Mouse (Mus musculus) forebrain, embryonic 15.5 days (tissue): ENCODE results near the gene Gm1113. TPM values are rescaled to one million over a fixed set of nuclear protein-coding genes. Genes with fewer than 3 reads are reported as not detected.

Experiments
- ATAC-seq: fragments of 200-750 bp; cut with Nextera tagmentation; replicated peaks from 2 replicates; pipeline ENCODE4 v1.8.0; 2017; ENCODE audit warnings: mild to moderate bottlenecking, moderate TSS enrichment, moderate library complexity
- H3K27ac ChIP-seq: fragments of 300-500 bp; sonication (generic); replicated peaks from 2 replicates; pipeline ENCODE4 v1.5.1; 2015; ENCODE audit warnings: mild to moderate bottlenecking, inconsistent platforms
- H3K27me3 ChIP-seq: fragments of 300-500 bp; sonication (generic); 2 replicates; pipeline ENCODE4 v1.6.1; 2015; ENCODE audit warnings: inconsistent platforms
- H3K36me3 ChIP-seq: fragments of 300-500 bp; sonication (generic); 2 replicates; pipeline ENCODE4 v1.6.1; 2015; ENCODE audit warnings: mild to moderate bottlenecking, inconsistent platforms
- H3K4me1 ChIP-seq: fragments of 300-500 bp; sonication (generic); 2 replicates; pipeline ENCODE4 v1.6.1; 2015; ENCODE audit warnings: inconsistent platforms
- H3K4me2 ChIP-seq: fragments of 300-500 bp; sonication (generic); replicated peaks from 2 replicates; pipeline ENCODE4 v1.6.1; 2015; ENCODE audit warnings: mild to moderate bottlenecking, inconsistent platforms
- H3K4me3 ChIP-seq: fragments of 300-500 bp; sonication (generic); 2 replicates; pipeline ENCODE4 v1.5.1; 2015; ENCODE audit warnings: mild to moderate bottlenecking, inconsistent platforms
- H3K9ac ChIP-seq: fragments of 300-500 bp; sonication (generic); replicated peaks from 2 replicates; pipeline ENCODE4 v1.6.1; 2015; ENCODE audit warnings: mild to moderate bottlenecking, inconsistent platforms
- H3K9me3 ChIP-seq: fragments of 300-500 bp; sonication (generic); 2 replicates; pipeline ENCODE4 v1.6.1; 2016; ENCODE audit warnings: inconsistent platforms
- WGBS: fragments of 180-500 bp; shearing (Covaris S2); methylation state at CpG from one replicate; pipeline ENCODE4 v1.1.7; 2015; ENCODE audit warnings: mixed read lengths; 5-methylcytosine and 5-hydroxymethylcytosine counted together
- polyA plus RNA-seq: library from polyadenylated mRNA; unstranded; fragments of >200 nt; fragmentation: Nextera tagmentation; extraction: Ambion mirVana; gene quantifications from 2 replicates; pipeline ENCODE4 v1.2.1, GENCODE M21; 2015

The Gm1113 gene
- polyA plus RNA-seq, 1 experiment from 2014 or later = not detected

DNA sequence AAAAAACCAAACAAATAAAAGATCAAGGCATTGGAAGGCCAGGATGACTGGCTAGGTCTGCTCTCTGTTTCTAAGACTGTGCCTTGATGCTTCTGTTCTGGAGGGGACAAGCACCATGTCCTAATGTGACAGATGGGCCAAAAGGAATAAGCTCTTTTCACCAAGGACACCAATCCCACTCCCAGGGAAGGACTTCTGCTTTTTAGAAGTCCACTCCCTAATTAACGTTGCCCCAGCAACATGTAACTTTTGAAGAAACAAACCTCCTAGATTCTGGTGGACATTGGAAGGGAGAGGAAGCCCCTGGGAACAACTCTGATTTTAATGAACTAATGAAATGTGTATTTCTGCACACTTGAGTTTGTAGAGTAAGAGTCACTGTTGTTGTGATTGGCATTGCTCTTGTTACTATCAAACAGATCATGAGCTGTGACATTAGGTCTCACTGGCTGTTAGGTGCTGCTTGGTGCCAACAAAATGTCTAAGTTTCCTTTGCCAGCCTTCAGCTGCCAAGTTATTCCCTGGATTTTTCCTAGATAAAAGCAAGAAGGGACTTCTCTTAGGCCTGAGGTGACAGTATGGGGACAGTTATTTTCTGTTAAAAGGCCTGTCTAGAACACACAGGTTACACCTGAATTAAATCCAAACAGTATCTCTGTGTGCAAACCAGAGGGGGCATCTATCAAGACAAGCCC, 4.9 kb upstream of the Gm1113 start:
- Histone ChIP-seq H3K9me3 (no peaks in the 10 kb centered on the region), H3K27me3 (no peaks in the 10 kb centered on the region), H3K36me3 (no peaks in the 10 kb centered on the region), H3K27ac (peak overlapping the region; percentile 79), H3K4me3 (no peak overlapping the region), H3K9ac (no peak overlapping the region), H3K4me1 (peaks cover 21% of the 10 kb centered on the region), H3K4me2 (no peak overlapping the region)
- 66% methylated on average over 1 of the region's 1 CpGs for WGBS
- peak; percentile 23; the same call in 1 of the 2 replicates for ATAC-seq

DNA sequence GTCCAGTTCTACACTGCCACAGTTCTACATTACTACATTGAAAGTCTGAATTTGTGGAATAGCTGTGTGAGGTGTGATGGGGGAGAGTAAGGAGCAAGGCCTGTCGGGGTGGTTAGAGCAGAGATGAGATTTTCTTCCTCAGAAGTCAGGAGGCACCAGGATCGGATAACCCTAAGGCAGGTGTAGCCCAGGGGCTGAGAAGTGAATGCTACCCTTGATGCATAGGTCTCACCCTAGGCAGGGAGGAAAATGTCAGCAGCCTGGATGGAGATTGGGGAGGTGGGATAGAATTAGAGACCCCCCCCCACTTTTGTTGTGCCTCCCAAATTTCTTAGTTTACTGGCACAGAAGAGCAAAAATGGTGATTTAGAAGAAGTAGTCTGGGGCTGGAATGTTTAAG, 4.2 kb upstream of the Gm1113 start:
- Histone ChIP-seq H3K4me3 (no peak overlapping the region), H3K9ac (no peak overlapping the region), H3K27ac (no peak overlapping the region), H3K27me3 (no peaks in the 10 kb centered on the region), H3K4me2 (no peak overlapping the region), H3K9me3 (no peaks in the 10 kb centered on the region), H3K4me1 (peaks cover 21% of the 10 kb centered on the region), H3K36me3 (no peaks in the 10 kb centered on the region)
- 88% methylated on average over 2 of the region's 2 CpGs for WGBS
- no peak for ATAC-seq

DNA sequence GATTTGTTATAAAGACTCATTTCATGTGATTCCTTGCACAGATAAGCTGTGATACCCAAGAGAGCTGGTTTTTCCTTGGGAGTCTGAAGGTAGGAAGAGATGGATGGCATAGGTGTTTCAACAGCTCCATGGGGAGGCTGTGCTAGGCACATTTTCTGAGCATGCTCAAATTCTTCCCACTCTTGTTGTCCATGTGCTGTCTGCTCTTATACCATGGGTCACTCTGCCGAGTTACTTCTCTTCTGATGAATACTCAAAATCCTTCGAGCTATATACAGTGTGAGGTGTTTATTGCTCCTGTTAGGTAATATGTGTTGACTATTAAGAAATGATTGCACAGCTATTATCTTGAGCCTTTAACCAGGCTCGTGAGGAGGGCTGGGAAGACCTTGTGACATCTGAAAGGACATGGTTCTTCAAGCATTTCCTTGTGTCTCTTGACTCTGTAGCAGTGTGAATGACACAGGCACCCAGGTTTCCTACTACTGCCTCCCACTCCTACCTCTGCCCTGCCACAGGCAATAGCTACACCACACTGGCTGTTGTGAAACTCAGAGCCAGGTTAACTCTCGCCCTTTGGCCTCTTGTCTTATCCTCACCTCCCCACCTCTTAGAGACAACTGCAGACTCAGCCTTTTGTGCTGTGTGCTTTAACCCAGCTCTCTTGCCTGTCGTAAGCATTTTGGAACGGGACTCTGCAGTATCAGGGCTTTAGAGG, 2.7 kb upstream of the Gm1113 start:
- H3K9me3 ChIP-seq = no peaks in the 10 kb centered on the region
- H3K27ac ChIP-seq = no peak overlapping the region
- H3K4me2 ChIP-seq = no peak overlapping the region
- no peaks in the 10 kb centered on the region for H3K36me3 ChIP-seq
- H3K4me1 ChIP-seq = peaks cover 21% of the 10 kb centered on the region
- no peaks in the 10 kb centered on the region for H3K27me3 ChIP-seq
- H3K9ac ChIP-seq = no peak overlapping the region
- no peak overlapping the region for H3K4me3 ChIP-seq
- no peak for ATAC-seq
- WGBS = 85% methylated on average over 6 of the region's 6 CpGs

DNA sequence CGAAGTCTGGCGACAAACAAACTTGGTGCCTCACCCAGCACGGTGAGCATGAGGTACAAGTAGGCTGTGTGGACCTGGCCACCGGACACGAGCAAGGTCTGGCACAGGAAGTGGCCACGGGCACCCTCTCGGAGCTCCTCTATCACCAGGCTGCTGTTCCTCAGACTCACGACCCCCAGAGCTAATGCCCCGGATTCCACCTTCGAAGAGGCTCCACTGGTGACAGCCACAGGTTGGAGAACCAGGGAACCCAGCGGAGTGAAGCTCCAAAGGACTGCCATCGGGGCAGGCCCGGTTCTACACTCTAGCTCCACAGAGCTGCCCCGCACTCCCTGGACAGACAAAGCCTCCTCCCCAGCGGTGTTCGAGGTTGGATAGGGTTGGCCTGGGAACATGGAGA, 1.4 kb downstream of the Gm1113 start:
- 91% methylated on average over 16 of the region's 16 CpGs for WGBS
- no peak for ATAC-seq
- H3K9me3 ChIP-seq = no peaks in the 10 kb centered on the region

DNA sequence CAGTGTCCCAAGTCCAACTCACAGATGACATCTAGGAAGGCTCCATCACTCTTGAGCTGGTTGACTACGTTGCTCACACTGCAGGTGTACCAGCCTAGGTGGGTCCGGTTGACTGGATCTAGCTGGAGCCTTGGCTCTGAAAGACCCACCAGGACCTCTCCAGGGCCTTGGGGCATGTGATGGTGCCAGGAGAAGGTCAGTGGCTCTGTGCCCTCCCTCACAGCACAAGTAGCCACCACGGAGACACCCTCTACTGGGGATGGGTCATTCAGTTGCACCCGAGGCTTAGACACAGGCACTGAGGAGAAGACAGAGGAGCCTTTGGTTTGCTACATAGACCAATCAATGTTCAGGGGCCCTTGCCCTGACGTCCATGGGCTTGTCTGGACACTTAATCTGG, 1.9 kb downstream of the Gm1113 start:
- Histone ChIP-seq H3K4me1 (no peaks in the 10 kb centered on the region), H3K4me2 (no peak overlapping the region), H3K36me3 (no peaks in the 10 kb centered on the region), H3K27me3 (no peaks in the 10 kb centered on the region), H3K9ac (no peak overlapping the region), H3K27ac (no peak overlapping the region), H3K9me3 (no peaks in the 10 kb centered on the region), H3K4me3 (no peak overlapping the region)
- ATAC-seq = no peak
- WGBS = 88% methylated on average over 5 of the region's 5 CpGs

More for the DNA sequence above, 1.4 kb downstream of the Gm1113 start:
- H3K9ac ChIP-seq = no peak overlapping the region
- no peaks in the 10 kb centered on the region for H3K4me1 ChIP-seq
- no peak overlapping the region for H3K27ac ChIP-seq
- H3K4me2 ChIP-seq = no peak overlapping the region
- H3K27me3 ChIP-seq = no peaks in the 10 kb centered on the region
- H3K36me3 ChIP-seq = no peaks in the 10 kb centered on the region
- no peak overlapping the region for H3K4me3 ChIP-seq

DNA sequence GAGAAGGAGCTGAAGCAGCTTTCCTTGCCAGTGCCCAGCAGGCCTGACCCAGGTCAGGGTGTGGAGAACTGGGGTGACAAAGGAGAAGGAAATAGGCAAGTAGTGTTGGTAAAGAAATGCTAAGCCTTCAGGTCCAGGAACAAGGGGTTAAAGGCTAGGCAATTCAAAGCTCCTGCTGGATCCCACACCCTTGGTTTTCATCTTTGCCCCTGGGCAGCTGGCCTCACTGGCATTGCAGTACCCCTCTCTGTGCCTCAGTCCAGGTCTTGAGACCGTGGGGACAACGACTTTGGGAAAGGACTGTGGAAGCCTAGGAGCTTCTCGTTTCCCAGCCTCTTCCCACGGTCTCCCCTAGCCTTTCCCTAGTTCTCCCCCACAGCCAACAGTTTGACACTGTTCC, 4.2 kb downstream of the Gm1113 start:
- Histone ChIP-seq H3K4me1 (no peaks in the 10 kb centered on the region), H3K27ac (no peak overlapping the region), H3K27me3 (no peaks in the 10 kb centered on the region), H3K4me3 (no peak overlapping the region), H3K9me3 (no peaks in the 10 kb centered on the region), H3K36me3 (no peaks in the 10 kb centered on the region), H3K9ac (no peak overlapping the region), H3K4me2 (no peak overlapping the region)
- WGBS = 91% methylated on average over 4 of the region's 4 CpGs
- ATAC-seq = no peak

DNA sequence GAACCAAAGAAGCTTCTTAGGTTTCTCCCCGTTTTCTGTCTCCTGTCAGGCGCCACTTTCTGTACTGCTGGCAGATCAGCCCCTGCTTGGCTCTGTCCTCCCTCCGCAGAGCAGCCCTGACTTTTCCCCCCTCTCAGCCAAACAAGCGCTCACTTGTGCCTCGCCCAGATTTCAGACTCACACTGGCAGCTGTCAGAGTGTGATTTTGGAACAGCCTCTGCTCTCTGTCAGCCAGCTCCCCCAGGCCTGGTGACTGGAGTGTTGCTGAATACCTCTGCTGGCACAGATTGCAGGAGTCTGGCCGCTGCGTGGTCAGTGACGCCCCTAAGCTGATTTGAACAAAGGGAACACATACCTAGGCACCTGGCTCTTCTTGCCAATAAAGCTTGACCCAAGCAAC, 9.8 kb downstream of the Gm1113 start:
- H3K4me2 ChIP-seq = no peak overlapping the region
- H3K9ac ChIP-seq = no peak overlapping the region
- peak; percentile 81 for ATAC-seq
- no peak overlapping the region for H3K4me3 ChIP-seq
- H3K27me3 ChIP-seq = no peaks in the 10 kb centered on the region
- peak overlapping the region; percentile 66 for H3K27ac ChIP-seq
- no peaks in the 10 kb centered on the region for H3K9me3 ChIP-seq
- WGBS = 18% methylated on average over 8 of the region's 8 CpGs
- peaks cover 20% of the 10 kb centered on the region for H3K4me1 ChIP-seq
- H3K36me3 ChIP-seq = peaks cover 9% of the 10 kb centered on the region

DNA sequence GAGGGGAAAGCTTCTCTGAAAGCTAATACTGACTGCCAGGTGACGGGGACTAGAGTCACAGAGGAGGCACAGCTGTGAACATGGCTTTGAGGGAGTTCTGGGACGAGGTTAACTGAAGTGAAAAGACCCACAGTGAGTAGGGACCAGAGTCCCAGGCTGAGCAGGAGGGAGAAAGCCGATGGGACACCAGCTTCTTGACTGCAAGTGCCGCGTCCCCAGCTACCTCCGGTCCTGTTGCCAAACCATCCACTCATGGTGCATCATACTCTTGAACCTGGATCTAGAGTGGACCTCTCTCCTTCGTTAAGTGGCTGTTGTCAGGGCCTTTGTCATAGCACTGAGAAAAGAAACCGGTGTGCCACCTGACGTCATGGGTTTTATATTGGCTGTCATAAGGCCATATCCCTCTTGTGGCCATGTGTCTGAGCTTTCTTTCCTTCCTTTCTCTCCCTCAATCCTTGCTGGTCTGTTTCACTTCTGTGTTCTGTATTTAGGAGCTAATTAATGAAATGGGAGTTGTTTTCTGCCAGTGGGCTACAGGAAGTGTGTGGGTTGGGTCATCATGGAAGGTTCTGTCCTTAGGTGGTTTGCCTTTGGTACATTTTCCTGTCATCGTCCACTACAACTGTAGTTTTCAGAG, 15.6 kb downstream of the Gm1113 start:
- 81% methylated on average over 10 of the region's 10 CpGs for WGBS
- no peak overlapping the region for H3K9ac ChIP-seq
- peaks cover 34% of the 10 kb centered on the region for H3K36me3 ChIP-seq
- no peak overlapping the region for H3K27ac ChIP-seq
- H3K27me3 ChIP-seq = no peaks in the 10 kb centered on the region
- H3K4me3 ChIP-seq = no peak overlapping the region
- H3K4me1 ChIP-seq = peaks cover 7% of the 10 kb centered on the region
- no peak for ATAC-seq
- H3K9me3 ChIP-seq = no peaks in the 10 kb centered on the region
- no peak overlapping the region for H3K4me2 ChIP-seq

DNA sequence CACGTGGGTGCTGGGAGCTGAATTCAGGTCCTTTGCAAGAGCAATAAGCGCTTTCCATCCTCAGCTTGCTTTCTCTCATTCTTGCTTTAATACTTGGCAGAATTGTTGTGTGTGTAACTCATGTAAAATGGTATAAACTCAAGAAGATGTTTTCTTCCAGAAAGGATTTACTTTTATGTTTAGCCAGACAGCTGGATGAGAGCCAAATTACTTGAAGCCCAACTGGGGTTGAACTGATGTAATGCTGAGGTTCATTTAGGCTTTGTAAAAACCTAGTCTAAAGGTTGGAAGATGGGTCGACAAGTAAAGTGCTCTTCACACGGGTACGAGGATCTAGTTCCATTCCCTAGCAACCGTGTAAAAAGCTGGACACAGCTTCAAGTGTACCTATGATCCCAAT, 18.1 kb downstream of the Gm1113 start:
- Histone ChIP-seq H3K4me2 (no peak overlapping the region), H3K9me3 (no peaks in the 10 kb centered on the region), H3K27me3 (no peaks in the 10 kb centered on the region), H3K36me3 (peaks cover 34% of the 10 kb centered on the region), H3K9ac (no peak overlapping the region), H3K4me3 (no peak overlapping the region), H3K4me1 (no peaks in the 10 kb centered on the region), H3K27ac (no peak overlapping the region)
- no peak for ATAC-seq
- WGBS = 59% methylated on average over 6 of the region's 6 CpGs

DNA sequence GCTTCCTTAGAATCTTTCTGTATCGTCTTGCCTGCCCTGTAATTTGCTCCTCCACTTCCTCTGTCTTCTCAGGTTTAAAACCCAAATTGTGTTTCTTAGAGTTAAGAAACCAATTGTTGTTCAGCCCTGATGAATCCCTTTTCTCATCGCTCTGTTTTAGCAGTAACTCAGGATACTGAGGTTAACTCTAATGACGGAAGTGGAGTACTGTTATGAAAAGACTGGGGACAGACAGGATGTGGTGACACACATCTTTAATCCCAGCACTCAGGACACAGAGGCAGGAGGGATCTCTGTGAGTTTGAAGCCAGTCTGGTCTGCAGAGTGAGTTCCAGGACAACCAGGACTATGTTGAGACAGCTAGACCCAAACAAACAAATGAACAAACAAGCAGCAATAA, 22.6 kb downstream of the Gm1113 start:
- Histone ChIP-seq H3K4me2 (no peak overlapping the region), H3K9ac (no peak overlapping the region), H3K36me3 (peaks cover 16% of the 10 kb centered on the region; the same call in 1 of the 2 replicates), H3K4me3 (no peak overlapping the region), H3K27ac (no peak overlapping the region), H3K27me3 (no peaks in the 10 kb centered on the region), H3K4me1 (0 out of 2 replicates have a peak, but pooled peaks cover 7% of the 10 kb centered on the region), H3K9me3 (no peaks in the 10 kb centered on the region)
- WGBS = 73% methylated on average over 3 of the region's 3 CpGs
- no peak for ATAC-seq

DNA sequence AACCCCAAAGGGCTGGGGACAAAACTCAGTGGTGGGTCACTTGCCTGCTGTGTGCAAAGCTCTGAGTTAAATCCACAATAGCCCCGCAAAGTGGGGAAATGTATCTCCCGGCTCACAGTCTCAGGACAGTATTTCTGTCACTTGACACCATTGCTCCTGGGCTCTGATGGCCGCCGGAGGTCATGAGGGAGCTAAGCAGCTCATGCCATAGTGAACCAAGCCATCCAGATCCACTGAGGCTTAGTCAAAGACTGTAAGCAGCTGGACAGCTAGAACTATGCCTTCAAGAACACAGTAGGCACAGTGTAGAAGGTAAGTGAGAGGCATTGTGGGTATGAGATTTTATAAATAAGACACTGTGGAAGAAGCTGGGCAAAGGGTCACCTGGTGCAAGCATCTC, 23.1 kb downstream of the Gm1113 start:
- H3K4me1 ChIP-seq = 0 out of 2 replicates have a peak, but pooled peaks cover 7% of the 10 kb centered on the region
- H3K4me2 ChIP-seq = no peak overlapping the region
- no peak overlapping the region for H3K4me3 ChIP-seq
- no peak overlapping the region for H3K27ac ChIP-seq
- 60% methylated on average over 4 of the region's 4 CpGs for WGBS
- no peak for ATAC-seq
- H3K36me3 ChIP-seq = peaks cover 16% of the 10 kb centered on the region; the same call in 1 of the 2 replicates
- no peaks in the 10 kb centered on the region for H3K9me3 ChIP-seq
- no peaks in the 10 kb centered on the region for H3K27me3 ChIP-seq
- no peak overlapping the region for H3K9ac ChIP-seq

DNA sequence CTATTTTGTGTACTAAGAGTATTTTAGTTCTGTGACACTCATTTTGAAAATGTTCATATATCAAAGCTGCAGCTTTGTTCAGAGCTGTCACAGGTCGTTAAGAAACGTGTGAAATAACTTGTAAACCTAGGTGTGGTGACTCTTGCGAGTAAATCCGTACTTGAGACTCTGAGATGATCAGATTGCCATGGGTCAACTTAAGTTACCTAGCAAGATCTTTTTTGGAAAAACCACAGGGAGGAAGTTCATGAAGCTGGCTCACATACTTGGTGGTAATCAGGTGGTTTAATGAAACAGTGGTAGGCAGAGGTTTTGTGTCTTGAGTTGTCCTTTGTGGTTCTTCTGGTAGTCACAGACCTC, 24.4 kb downstream of the Gm1113 start:
- ATAC-seq = no peak
- WGBS = 42% methylated on average over 4 of the region's 4 CpGs

More for the DNA sequence above, 24.4 kb downstream of the Gm1113 start:
- Histone ChIP-seq H3K27ac (no peak overlapping the region), H3K36me3 (peaks cover 22% of the 10 kb centered on the region), H3K9me3 (no peaks in the 10 kb centered on the region), H3K4me2 (no peak overlapping the region), H3K27me3 (no peaks in the 10 kb centered on the region), H3K4me3 (no peak overlapping the region), H3K4me1 (0 out of 2 replicates have a peak, but pooled peaks cover 7% of the 10 kb centered on the region), H3K9ac (no peak overlapping the region)
